Mouse (Mus musculus) bone marrow, adult 2 months (tissue): ENCODE measurements around the gene Doc2g.

Experiments
- CTCF ChIP-seq: fragments of 200-500 bp; IDR thresholded peaks from 2 replicates; pipeline ENCODE4 v1.5.1; 2011; ENCODE audit warnings: low read length, control low read depth; ENCODE audit not compliant: control insufficient read depth, insufficient read depth
- POLR2A ChIP-seq: fragments of 200-500 bp; IDR thresholded peaks from 2 replicates; pipeline ENCODE4 v1.6.1; 2011; ENCODE audit warnings: low read depth, mild to moderate bottlenecking, control low read depth, low read length, borderline replicate concordance; ENCODE audit not compliant: control insufficient read depth

- TF ChIP-seq POLR2A, result no peak
- TF ChIP-seq CTCF, result no peak
Observed at GRCm38 (mm10) chr19:4003112-4003511, at the start of gene Doc2g.
